Mouse (Mus musculus) lung, embryonic 15.5 days (tissue): ENCODE results near the gene 1700020D05Rik. TPM values are rescaled to one million over a fixed set of nuclear protein-coding genes. Genes with fewer than 3 reads are reported as not detected.
A peak's percentile ranks its signal among the peaks of the same experiment; 100 is the strongest.

Experiments used
- ATAC-seq: fragments of 200-750 bp; cut with Nextera tagmentation; 2 replicates; pipeline ENCODE4 v1.8.0; 2017; ENCODE audit warnings: moderate number of reproducible peaks, borderline replicate concordance; ENCODE audit not compliant: low FRiP score, low TSS enrichment; ENCODE audit errors: extremely low read depth
- H3K27ac ChIP-seq: fragments of 300-500 bp; sonication (generic); 2 replicates; pipeline ENCODE4 v1.5.1; 2015; ENCODE audit warnings: moderate library complexity, mild to moderate bottlenecking, inconsistent platforms
- H3K27me3 ChIP-seq: fragments of 300-500 bp; sonication (generic); 2 replicates; pipeline ENCODE4 v1.6.1; 2015; ENCODE audit warnings: inconsistent platforms
- H3K36me3 ChIP-seq: fragments of 300-500 bp; sonication (generic); 2 replicates; pipeline ENCODE4 v1.6.1; 2015; ENCODE audit warnings: inconsistent platforms
- H3K4me1 ChIP-seq: fragments of 300-500 bp; sonication (generic); 2 replicates; pipeline ENCODE4 v1.6.1; 2015; ENCODE audit warnings: inconsistent platforms
- H3K4me2 ChIP-seq: fragments of 300-500 bp; sonication (generic); 2 replicates; pipeline ENCODE4 v1.6.1; 2015; ENCODE audit warnings: inconsistent platforms, mild to moderate bottlenecking, moderate library complexity
- H3K4me3 ChIP-seq: fragments of 300-500 bp; sonication (generic); 2 replicates; pipeline ENCODE4 v1.5.1; 2015; ENCODE audit warnings: mild to moderate bottlenecking, inconsistent platforms
- H3K9ac ChIP-seq: fragments of 300-500 bp; sonication (generic); 2 replicates; pipeline ENCODE4 v1.6.1; 2015; ENCODE audit warnings: inconsistent platforms
- H3K9me3 ChIP-seq: fragments of 300-500 bp; sonication (generic); 2 replicates; pipeline ENCODE4 v1.6.1; 2016; ENCODE audit warnings: inconsistent platforms
- WGBS: fragments of 180-500 bp; shearing (Covaris S2); methylation state at CpG from one replicate; pipeline ENCODE4 v1.1.7; 2015; 5-methylcytosine and 5-hydroxymethylcytosine counted together
- polyA plus RNA-seq: library from polyadenylated mRNA; unstranded; fragments of >200 nt; fragmentation: Nextera tagmentation; extraction: Ambion mirVana; gene quantifications from 2 replicates; pipeline ENCODE4 v1.2.1, GENCODE M21; 2015

Gene 1700020D05Rik
- polyA plus RNA-seq, 1 experiment from 2014 or later, result 0.20 TPM

- no peak overlapping the region for H3K9ac ChIP-seq
- no peak overlapping the region for H3K4me3 ChIP-seq
- H3K27me3 ChIP-seq, result no peaks in the 10 kb centered on the region
- peaks cover 40% of the 10 kb centered on the region for H3K4me1 ChIP-seq
- peak overlapping the region; percentile 43; the same call in 1 of the 2 replicates for H3K27ac ChIP-seq
- 92% methylated on average over 19 of the region's 19 CpGs for WGBS
- no peak overlapping the region for H3K4me2 ChIP-seq
- no peak for ATAC-seq
- H3K9me3 ChIP-seq, result no peaks in the 10 kb centered on the region
- peaks cover 59% of the 10 kb centered on the region for H3K36me3 ChIP-seq
Measured at GRCm38 (mm10) chr19:5483386-5484359, 19.9 kb downstream of the 1700020D05Rik start.

- Histone ChIP-seq H3K27me3 (no peaks in the 10 kb centered on the region), H3K9me3 (no peaks in the 10 kb centered on the region), H3K4me1 (peaks cover 30% of the 10 kb centered on the region), H3K27ac (no peak overlapping the region), H3K4me3 (no peak overlapping the region), H3K9ac (no peak overlapping the region), H3K4me2 (no peak overlapping the region), H3K36me3 (peaks cover 68% of the 10 kb centered on the region)
- no peak for ATAC-seq
- WGBS, result 85% methylated on average over 10 of the region's 10 CpGs
Measured at GRCm38 (mm10) chr19:5481398-5481797, 22.2 kb downstream of the 1700020D05Rik start.

- no peak for ATAC-seq
- peaks cover 27% of the 10 kb centered on the region for H3K4me1 ChIP-seq
- H3K4me3 ChIP-seq, result no peak overlapping the region
- no peaks in the 10 kb centered on the region for H3K9me3 ChIP-seq
- H3K9ac ChIP-seq, result no peak overlapping the region
- H3K27ac ChIP-seq, result no peak overlapping the region
- H3K4me2 ChIP-seq, result no peak overlapping the region
- 81% methylated on average over 10 of the region's 10 CpGs for WGBS
- H3K36me3 ChIP-seq, result peaks cover 68% of the 10 kb centered on the region
- H3K27me3 ChIP-seq, result no peaks in the 10 kb centered on the region
Measured at GRCm38 (mm10) chr19:5480016-5480415, 23.6 kb downstream of the 1700020D05Rik start.

GRCm38 (mm10) chr19:5477668-5478300 is 25.8 kb downstream of the 1700020D05Rik start:
- peaks cover 53% of the 10 kb centered on the region for H3K36me3 ChIP-seq
- H3K27me3 ChIP-seq, result no peaks in the 10 kb centered on the region
- no peaks in the 10 kb centered on the region for H3K9me3 ChIP-seq
- WGBS, result 86% methylated on average over 18 of the region's 18 CpGs
- no peak for ATAC-seq
- H3K9ac ChIP-seq, result no peak overlapping the region
- no peak overlapping the region for H3K27ac ChIP-seq
- no peak overlapping the region for H3K4me2 ChIP-seq
- peaks cover 21% of the 10 kb centered on the region for H3K4me1 ChIP-seq
- no peak overlapping the region for H3K4me3 ChIP-seq

- Histone ChIP-seq H3K4me2 (no peak overlapping the region), H3K36me3 (peaks cover 46% of the 10 kb centered on the region), H3K9ac (no peak overlapping the region), H3K9me3 (no peaks in the 10 kb centered on the region), H3K4me1 (peaks cover 20% of the 10 kb centered on the region), H3K4me3 (no peak overlapping the region), H3K27me3 (no peaks in the 10 kb centered on the region), H3K27ac (no peak overlapping the region)
- no peak for ATAC-seq
- WGBS, result 87% methylated on average over 10 of the region's 10 CpGs
Measured at GRCm38 (mm10) chr19:5477004-5477667, 26.5 kb downstream of the 1700020D05Rik start.

GRCm38 (mm10) chr19:5475069-5475714 is 28.4 kb downstream of the 1700020D05Rik start:
- H3K9ac ChIP-seq, result peak overlapping the region; percentile 67
- H3K27ac ChIP-seq, result peak overlapping the region; percentile 90
- peak overlapping the region; percentile 83 for H3K4me2 ChIP-seq
- no peaks in the 10 kb centered on the region for H3K27me3 ChIP-seq
- peak overlapping the region; percentile 56 for H3K4me3 ChIP-seq
- H3K36me3 ChIP-seq, result peaks cover 27% of the 10 kb centered on the region
- peaks cover 20% of the 10 kb centered on the region for H3K4me1 ChIP-seq
- peak; percentile 27 for ATAC-seq
- H3K9me3 ChIP-seq, result no peaks in the 10 kb centered on the region
- WGBS, result 10% methylated on average over 13 of the region's 13 CpGs

GRCm38 (mm10) chr19:5474281-5475068 is 29.1 kb downstream of the 1700020D05Rik start:
- WGBS, result 3% methylated on average over 47 of the region's 68 CpGs
- no peaks in the 10 kb centered on the region for H3K9me3 ChIP-seq
- H3K4me1 ChIP-seq, result peaks cover 20% of the 10 kb centered on the region
- H3K36me3 ChIP-seq, result peaks cover 20% of the 10 kb centered on the region
- no peaks in the 10 kb centered on the region for H3K27me3 ChIP-seq
- H3K4me3 ChIP-seq, result peak overlapping the region; percentile 56
- peak; percentile 69 for ATAC-seq
- peak overlapping the region; percentile 67 for H3K9ac ChIP-seq
- peak overlapping the region; percentile 83 for H3K4me2 ChIP-seq
- H3K27ac ChIP-seq, result peak overlapping the region; percentile 90

- Histone ChIP-seq H3K4me2 (peak within 1 kb of the TSS; percentile 83), H3K9ac (peak within 1 kb of the TSS; percentile 67), H3K27ac (peak within 1 kb of the TSS; percentile 90), H3K27me3 (no peaks in the 10 kb centered on the region), H3K4me3 (peak within 1 kb of the TSS; percentile 56), H3K36me3 (peaks cover 13% of the 10 kb centered on the region), H3K4me1 (peaks cover 20% of the 10 kb centered on the region), H3K9me3 (no peaks in the 10 kb centered on the region)
- peak; percentile 86 for ATAC-seq
- 1% methylated on average over 22 of the region's 22 CpGs for WGBS
Measured at GRCm38 (mm10) chr19:5473720-5474119, 29.9 kb downstream of the 1700020D05Rik start, which contains the start of gene Efemp2. Gene Efemp2 (plus strand): TSS chr19:5473954.

GRCm38 (mm10) chr19:5472857-5473256 is 30.7 kb downstream of the 1700020D05Rik start:
- peaks cover 8% of the 10 kb centered on the region; the same call in 1 of the 2 replicates for H3K36me3 ChIP-seq
- no peak overlapping the region for H3K4me2 ChIP-seq
- H3K9ac ChIP-seq, result no peak overlapping the region
- H3K4me3 ChIP-seq, result no peak overlapping the region
- H3K27ac ChIP-seq, result peak overlapping the region; percentile 90; the same call in 1 of the 2 replicates
- WGBS, result 73% methylated on average over 3 of the region's 3 CpGs
- ATAC-seq, result no peak
- peaks cover 24% of the 10 kb centered on the region for H3K4me1 ChIP-seq
- H3K27me3 ChIP-seq, result no peaks in the 10 kb centered on the region
- H3K9me3 ChIP-seq, result no peaks in the 10 kb centered on the region

GRCm38 (mm10) chr19:5471846-5472245 is 31.7 kb downstream of the 1700020D05Rik start:
- WGBS, result 47% methylated on average over 5 of the region's 5 CpGs
- Histone ChIP-seq H3K4me2 (no peak overlapping the region), H3K27ac (no peak overlapping the region), H3K4me1 (peaks cover 22% of the 10 kb centered on the region), H3K27me3 (no peaks in the 10 kb centered on the region), H3K36me3 (peaks cover 8% of the 10 kb centered on the region), H3K4me3 (no peak overlapping the region), H3K9ac (no peak overlapping the region), H3K9me3 (no peaks in the 10 kb centered on the region)
- ATAC-seq, result no peak
